Mouse (Mus musculus): ENCODE measurements around the gene Jak3. TPM values are rescaled to one million over a fixed set of nuclear protein-coding genes. Genes with fewer than 3 reads are reported as not detected.

Jak3 gene
- total and polyA plus RNA-seq, 3 experiments: 13.3 to 47.1 (median 37.8) TPM

- Histone ChIP-seq H3K79me2 (replicated peaks; ENCODE audit: control insufficient read depth, extremely low read depth, insufficient read depth, poor library complexity, severe bottlenecking) (peaks cover 6% of the 10 kb centered on the region), H3K4me2 (ENCODE audit: insufficient read depth, low read depth, poor library complexity, severe bottlenecking) (no peak overlapping the region), H3K9me3 (replicated peaks; ENCODE audit: low read length) (no peaks in the 10 kb centered on the region), H3K27ac (ENCODE audit: insufficient read depth, low read depth) (no peak overlapping the region), H3K36me3 (replicated peaks in 1 of 2; ENCODE audit: control insufficient read depth in 1 of 2, insufficient read depth in 1 of 2, low read length in 1 of 2) (peaks cover 90 to 99% of the 10 kb centered on the region in 2 experiments), H3K27me3 (replicated peaks) (no peaks in the 10 kb centered on the region), H3K4me1 (ENCODE audit: control insufficient read depth in 1 of 2, insufficient read depth in 2 of 2) (peaks cover 7 to 14% of the 10 kb centered on the region in 2 experiments), H3K9ac (ENCODE audit: insufficient read depth, low read depth) (no peak overlapping the region), H3K4me3 (replicated peaks in 1 of 3; ENCODE audit: low read depth in 2 of 3, low read length in 2 of 3, poor library complexity in 1 of 3) (no peak overlapping the region)
- dilution Hi-C loops (cut with MboI; ENCODE audit: extremely low pct_ligation_motif_present, extremely low pct_unique_long_range_greater_than_20kb, low sequenced_read_pairs): no loop called here
- in situ Hi-C loops (cut with MboI; ENCODE audit: low pct_ligation_motif_present, low pct_unique_long_range_greater_than_20kb, low sequenced_read_pairs): no loop called here
- TF ChIP-seq TBP (conservative IDR thresholded peaks at IDR 0.05; ENCODE audit: low read depth, low read length) (no peak), USF1 (IDR thresholded peaks at IDR 0.05; ENCODE audit: low read depth, low read length) (no peak), TCF12 (IDR thresholded peaks at IDR 0.05; ENCODE audit: low read depth, low read length) (no peak), NELFE (IDR thresholded peaks at IDR 0.05; ENCODE audit: low read depth, low read length) (no peak), JUND (conservative IDR thresholded peaks at IDR 0.05; ENCODE audit: low read depth, low read length) (no peak), SIN3A (IDR thresholded peaks at IDR 0.05; ENCODE audit: low read length) (no peak), ZC3H11A (IDR thresholded peaks at IDR 0.05; ENCODE audit: low read depth, low read length) (no peak), ZKSCAN1 (IDR thresholded peaks at IDR 0.05; ENCODE audit: borderline replicate concordance, low read depth, low read length) (no peak), PAX5 (IDR thresholded peaks at IDR 0.05; ENCODE audit: low read length) (no peak), RAD21 (IDR thresholded peaks at IDR 0.05; ENCODE audit: low read depth, low read length) (no peak), RCOR1 (conservative IDR thresholded peaks at IDR 0.05; ENCODE audit: low read depth, low read length) (no peak), MAZ (IDR thresholded peaks at IDR 0.05; ENCODE audit: low read depth, low read length) (no peak), MXI1 (IDR thresholded peaks at IDR 0.05; ENCODE audit: low read depth, low read length) (no peak), POLR2AphosphoS2 (IDR thresholded peaks at IDR 0.05; ENCODE audit: low read depth, low read length) (no peak), MEF2A (IDR thresholded peaks at IDR 0.05; ENCODE audit: borderline replicate concordance, low read depth, low read length) (no peak), ETS1 (conservative IDR thresholded peaks at IDR 0.05; ENCODE audit: low read depth, low read length) (no peak), KAT2A (IDR thresholded peaks at IDR 0.05; ENCODE audit: insufficient replicate concordance, low read length) (no peak), CHD1 (IDR thresholded peaks at IDR 0.05; ENCODE audit: low read depth, low read length) (no peak)
- no peak for DNase-seq (ENCODE audit: extremely low read depth)
Measured at GRCm38 (mm10) chr8:71682832-71683231, 6.7 kb downstream of the Jak3 start.

- Histone ChIP-seq H3K27ac (ENCODE audit: insufficient read depth, low read depth) (no peak overlapping the region), H3K4me1 (ENCODE audit: control insufficient read depth in 1 of 2, insufficient read depth in 2 of 2) (no peaks in the 10 kb centered on the region), H3K27me3 (replicated peaks) (no peaks in the 10 kb centered on the region), H3K4me2 (ENCODE audit: insufficient read depth, low read depth, poor library complexity, severe bottlenecking) (no peak overlapping the region), H3K36me3 (replicated peaks in 1 of 2; ENCODE audit: control insufficient read depth in 1 of 2, insufficient read depth in 1 of 2, low read length in 1 of 2) (peaks cover 90 to 100% of the 10 kb centered on the region in 2 experiments), H3K4me3 (replicated peaks in 1 of 3; ENCODE audit: low read depth in 2 of 3, low read length in 2 of 3, poor library complexity in 1 of 3) (no peak overlapping the region), H3K9me3 (replicated peaks; ENCODE audit: low read length) (no peaks in the 10 kb centered on the region), H3K79me2 (replicated peaks; ENCODE audit: control insufficient read depth, extremely low read depth, insufficient read depth, poor library complexity, severe bottlenecking) (no peaks in the 10 kb centered on the region), H3K9ac (ENCODE audit: insufficient read depth, low read depth) (no peak overlapping the region)
- dilution Hi-C loops (cut with MboI; ENCODE audit: extremely low pct_ligation_motif_present, extremely low pct_unique_long_range_greater_than_20kb, low sequenced_read_pairs): no loop called here
- DNase-seq (ENCODE audit: extremely low read depth): no peak
- TF ChIP-seq ZMIZ1 (IDR thresholded peaks at IDR 0.05; ENCODE audit: low read depth, low read length) (no peak), TCF12 (IDR thresholded peaks at IDR 0.05; ENCODE audit: low read depth, low read length) (no peak), MEF2A (IDR thresholded peaks at IDR 0.05; ENCODE audit: borderline replicate concordance, low read depth, low read length) (no peak), BHLHE40 (IDR thresholded peaks at IDR 0.05; ENCODE audit: low read depth, low read length) (no peak)
- in situ Hi-C loops (cut with MboI; ENCODE audit: low pct_ligation_motif_present, low pct_unique_long_range_greater_than_20kb, low sequenced_read_pairs): no loop called here
Measured at GRCm38 (mm10) chr8:71684701-71685100, 8.6 kb downstream of the Jak3 start.
